Mouse (Mus musculus): ENCODE measurements around the gene Olfr94. TPM values are rescaled to one million over a fixed set of nuclear protein-coding genes. Genes with fewer than 3 reads are reported as not detected.

The Olfr94 gene
- polyA plus RNA-seq, 1 experiment, result not detected

GRCm38 (mm10) chr17:37193032-37193431 lies 7.8 kb downstream of the Olfr94 start:
- no peaks in the 10 kb centered on the region for H3K36me3 ChIP-seq (ENCODE audit: control insufficient read depth, insufficient read depth)
- H3K79me2 ChIP-seq (ENCODE audit: control insufficient read depth, insufficient read depth), result no peaks in the 10 kb centered on the region
- no peak overlapping the region for H3K4me3 ChIP-seq (ENCODE audit: insufficient read depth, poor library complexity, severe bottlenecking)
- H3K79me3 ChIP-seq (ENCODE audit: low read depth), result no peaks in the 10 kb centered on the region
- H3K27me3 ChIP-seq (ENCODE audit: control insufficient read depth, insufficient read depth, insufficient read length), result no peaks in the 10 kb centered on the region
- TF ChIP-seq FOSL1 (IDR thresholded peaks at IDR 0.05; ENCODE audit: insufficient read depth, low read length, poor library complexity, severe bottlenecking), result no peak
- TF ChIP-seq CTCF (IDR thresholded peaks at IDR 0.05; ENCODE audit: control insufficient read depth, insufficient read depth, insufficient read length), result no peak
- TF ChIP-seq USF1 (IDR thresholded peaks at IDR 0.05; ENCODE audit: low read depth), result no peak
- TF ChIP-seq MAX (IDR thresholded peaks at IDR 0.05), result no peak
- TF ChIP-seq MYOG (IDR thresholded peaks at IDR 0.05; ENCODE audit: control insufficient read depth, extremely low read depth, insufficient read length), result no peak
- TF ChIP-seq CEBPB (IDR thresholded peaks at IDR 0.05; ENCODE audit: low read depth), result no peak
- TF ChIP-seq MYOD1 (IDR thresholded peaks at IDR 0.05; ENCODE audit: control insufficient read depth, insufficient read length, low read depth), result no peak
- no peak overlapping the region for H3ac ChIP-seq (ENCODE audit: control insufficient read depth, insufficient read length, low read depth)

- TF ChIP-seq MYOG (IDR thresholded peaks at IDR 0.05; ENCODE audit: control insufficient read depth, extremely low read depth, insufficient read length), result no peak
- TF ChIP-seq MYOD1 (IDR thresholded peaks at IDR 0.05; ENCODE audit: control insufficient read depth, insufficient read length, low read depth), result no peak
- no peak for TF ChIP-seq FOSL1 (IDR thresholded peaks at IDR 0.05; ENCODE audit: insufficient read depth, low read length, poor library complexity, severe bottlenecking)
- TF ChIP-seq USF1 (IDR thresholded peaks at IDR 0.05; ENCODE audit: low read depth), result no peak
- no peak for TF ChIP-seq MAX (IDR thresholded peaks at IDR 0.05)
- TF ChIP-seq CTCF (IDR thresholded peaks at IDR 0.05; ENCODE audit: control insufficient read depth, insufficient read depth, insufficient read length), result no peak
- TF ChIP-seq CEBPB (IDR thresholded peaks at IDR 0.05; ENCODE audit: low read depth), result no peak
- Histone ChIP-seq H3K4me3 (ENCODE audit: insufficient read depth, poor library complexity, severe bottlenecking) (no peak overlapping the region), H3K27me3 (ENCODE audit: control insufficient read depth, insufficient read depth, insufficient read length) (no peaks in the 10 kb centered on the region), H3K79me2 (ENCODE audit: control insufficient read depth, insufficient read depth) (no peaks in the 10 kb centered on the region), H3K36me3 (ENCODE audit: control insufficient read depth, insufficient read depth) (no peaks in the 10 kb centered on the region), H3ac (ENCODE audit: control insufficient read depth, insufficient read length, low read depth) (no peak overlapping the region), H3K79me3 (ENCODE audit: low read depth) (no peaks in the 10 kb centered on the region)
These were observed 10.1 kb downstream of the Olfr94 start for GRCm38 (mm10) chr17:37190711-37191110.

- Histone ChIP-seq H3K27me3 (ENCODE audit: control insufficient read depth, insufficient read depth, insufficient read length) (no peaks in the 10 kb centered on the region), H3ac (ENCODE audit: control insufficient read depth, insufficient read length, low read depth) (no peak overlapping the region), H3K4me3 (ENCODE audit: insufficient read depth, poor library complexity, severe bottlenecking) (no peak overlapping the region), H3K79me3 (ENCODE audit: low read depth) (no peaks in the 10 kb centered on the region), H3K79me2 (ENCODE audit: control insufficient read depth, insufficient read depth) (no peaks in the 10 kb centered on the region), H3K36me3 (ENCODE audit: control insufficient read depth, insufficient read depth) (no peaks in the 10 kb centered on the region)
- TF ChIP-seq MYOG (IDR thresholded peaks at IDR 0.05; ENCODE audit: control insufficient read depth, extremely low read depth, insufficient read length) (no peak), CTCF (IDR thresholded peaks at IDR 0.05; ENCODE audit: control insufficient read depth, insufficient read depth, insufficient read length) (no peak), USF1 (IDR thresholded peaks at IDR 0.05; ENCODE audit: low read depth) (no peak), MAX (IDR thresholded peaks at IDR 0.05) (no peak), FOSL1 (IDR thresholded peaks at IDR 0.05; ENCODE audit: insufficient read depth, low read length, poor library complexity, severe bottlenecking) (no peak), MYOD1 (IDR thresholded peaks at IDR 0.05; ENCODE audit: control insufficient read depth, insufficient read length, low read depth) (no peak), CEBPB (IDR thresholded peaks at IDR 0.05; ENCODE audit: low read depth) (no peak)
These were observed 15.3 kb downstream of the Olfr94 start for GRCm38 (mm10) chr17:37185474-37185873.

GRCm38 (mm10) chr17:37161394-37161793 lies 39.4 kb downstream of the Olfr94 start, which contains the start of gene Olfr93:
Gene Olfr93 (minus strand): TSS chr17:37161494.
- Histone ChIP-seq H3K27me3 (ENCODE audit: control insufficient read depth, insufficient read depth, insufficient read length) (no peaks in the 10 kb centered on the region), H3K36me3 (ENCODE audit: control insufficient read depth, insufficient read depth) (no peaks in the 10 kb centered on the region), H3K4me3 (ENCODE audit: insufficient read depth, poor library complexity, severe bottlenecking) (no peak within 1 kb of the TSS), H3K79me2 (ENCODE audit: control insufficient read depth, insufficient read depth) (no peaks in the 10 kb centered on the region), H3K79me3 (ENCODE audit: low read depth) (no peaks in the 10 kb centered on the region), H3ac (ENCODE audit: control insufficient read depth, insufficient read length, low read depth) (no peak within 1 kb of the TSS)
- TF ChIP-seq CEBPB (IDR thresholded peaks at IDR 0.05; ENCODE audit: low read depth) (no peak), MAX (IDR thresholded peaks at IDR 0.05) (no peak), MYOD1 (IDR thresholded peaks at IDR 0.05; ENCODE audit: control insufficient read depth, insufficient read length, low read depth) (no peak)

Other genes with a start within 250 kb of the Olfr94 start
- gene Ppp1r11, start 249.3 kb downstream of the Olfr94 start, polyA plus RNA-seq (2012; fragmentation: generic; extraction: Trizol), result 181 TPM
- 93.2 TPM for gene Znrd1, start 242.4 kb downstream of the Olfr94 start, polyA plus RNA-seq (2012; fragmentation: generic; extraction: Trizol)
- 3.2 TPM for gene Znrd1as, start 242.4 kb downstream of the Olfr94 start, polyA plus RNA-seq (2012; fragmentation: generic; extraction: Trizol)
- gene 2410137M14Rik, start 219.8 kb downstream of the Olfr94 start, polyA plus RNA-seq (2012; fragmentation: generic; extraction: Trizol), result not detected
- 0.06 TPM for gene H2-M5, start 211.5 kb downstream of the Olfr94 start, polyA plus RNA-seq (2012; fragmentation: generic; extraction: Trizol)
- gene Zfp57, start 199.8 kb downstream of the Olfr94 start, polyA plus RNA-seq (2012; fragmentation: generic; extraction: Trizol), result 11.6 TPM
- 0.02 TPM for gene Mog, start 177.6 kb downstream of the Olfr94 start, polyA plus RNA-seq (2012; fragmentation: generic; extraction: Trizol)
- gene Gabbr1, start 155.0 kb downstream of the Olfr94 start, polyA plus RNA-seq (2012; fragmentation: generic; extraction: Trizol), result 6.1 TPM
- gene Olfr90, start 112.5 kb downstream of the Olfr94 start, polyA plus RNA-seq (2012; fragmentation: generic; extraction: Trizol), result not detected
- not detected for gene Olfr91, start 102.7 kb downstream of the Olfr94 start, polyA plus RNA-seq (2012; fragmentation: generic; extraction: Trizol)
- not detected for gene Olfr92, start 80.9 kb downstream of the Olfr94 start, polyA plus RNA-seq (2012; fragmentation: generic; extraction: Trizol)
- not detected for gene Olfr93, start 39.5 kb downstream of the Olfr94 start, polyA plus RNA-seq (2012; fragmentation: generic; extraction: Trizol)
- gene Ubd, start 7.1 kb downstream of the Olfr94 start, polyA plus RNA-seq (2012; fragmentation: generic; extraction: Trizol), result not detected
- not detected for gene Olfr95, start 12.1 kb upstream of the Olfr94 start, polyA plus RNA-seq (2012; fragmentation: generic; extraction: Trizol)
- gene Olfr96, start 19.2 kb upstream of the Olfr94 start, polyA plus RNA-seq (2012; fragmentation: generic; extraction: Trizol), result not detected
- gene Olfr97, start 36.3 kb upstream of the Olfr94 start, polyA plus RNA-seq (2012; fragmentation: generic; extraction: Trizol), result not detected
- not detected for gene Olfr98, start 62.8 kb upstream of the Olfr94 start, polyA plus RNA-seq (2012; fragmentation: generic; extraction: Trizol)
- 2.0 TPM for gene H2-M3, start 69.2 kb upstream of the Olfr94 start, polyA plus RNA-seq (2012; fragmentation: generic; extraction: Trizol)
- not detected for gene Olfr99, start 82.5 kb upstream of the Olfr94 start, polyA plus RNA-seq (2012; fragmentation: generic; extraction: Trizol)
- gene Olfr101, start 103.3 kb upstream of the Olfr94 start, polyA plus RNA-seq (2012; fragmentation: generic; extraction: Trizol), result not detected
- not detected for gene Olfr102, start 116.1 kb upstream of the Olfr94 start, polyA plus RNA-seq (2012; fragmentation: generic; extraction: Trizol)
- not detected for gene Olfr103, start 138.7 kb upstream of the Olfr94 start, polyA plus RNA-seq (2012; fragmentation: generic; extraction: Trizol)
- not detected for gene Olfr104-ps, start 158.6 kb upstream of the Olfr94 start, polyA plus RNA-seq (2012; fragmentation: generic; extraction: Trizol)
- not detected for gene Olfr105-ps, start 178.0 kb upstream of the Olfr94 start, polyA plus RNA-seq (2012; fragmentation: generic; extraction: Trizol)
- not detected for gene Olfr106-ps, start 189.4 kb upstream of the Olfr94 start, polyA plus RNA-seq (2012; fragmentation: generic; extraction: Trizol)
- gene Olfr107, start 198.2 kb upstream of the Olfr94 start, polyA plus RNA-seq (2012; fragmentation: generic; extraction: Trizol), result not detected
- gene Olfr108, start 244.5 kb upstream of the Olfr94 start, polyA plus RNA-seq (2012; fragmentation: generic; extraction: Trizol), result not detected

Data from C2C12 (cell line).